Mouse (Mus musculus): ENCODE measurements around the gene Arrdc2.

The Arrdc2 gene

GRCm38 (mm10) chr8:70789046-70789445 is 50.5 kb downstream of the Arrdc2 start:
- no peak for DNase-seq (ENCODE audit: low spot score in 2 of 2)

GRCm38 (mm10) chr8:70787941-70788667 is 51.4 kb downstream of the Arrdc2 start:
- no peak for DNase-seq (ENCODE audit: low spot score in 2 of 2)

GRCm38 (mm10) chr8:70787051-70787445 is 52.5 kb downstream of the Arrdc2 start:
- no peak for DNase-seq (ENCODE audit: low spot score in 2 of 2)

- DNase-seq (ENCODE audit: low spot score in 2 of 2), result no peak
These were observed 53.0 kb downstream of the Arrdc2 start for GRCm38 (mm10) chr8:70786291-70787050.

Measured in frontal cortex, postnatal 36 days (tissue).